ENCODE assay signal across 24 mouse cellular contexts in the genomic region with DNA sequence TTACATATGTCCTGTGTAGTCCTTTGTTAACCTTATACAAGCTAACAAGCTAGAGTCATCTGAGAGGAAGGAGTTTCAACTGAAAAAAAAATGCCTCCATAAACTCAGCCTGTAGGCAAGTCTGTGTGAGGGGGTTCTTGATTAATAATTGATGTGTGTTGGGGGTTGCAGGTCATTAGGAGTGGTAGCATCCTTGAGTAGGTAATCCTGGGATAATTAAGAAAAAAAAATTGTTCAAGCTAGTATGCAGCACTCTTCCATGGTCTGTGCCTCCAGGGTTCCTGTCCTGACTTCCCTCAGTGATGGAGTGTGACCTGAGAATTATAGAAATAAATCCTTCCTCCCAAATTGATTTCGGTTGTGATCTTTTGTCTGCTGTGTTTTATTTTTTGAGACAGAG. TPM values are rescaled to one million over a fixed set of nuclear protein-coding genes. Genes with fewer than 3 reads are reported as not detected.
"Had no signal": no experiment of that assay in that cellular context is flagged by ENCODE, and none has a peak within 500 bp of the region (broad histone marks: within the 10 kb centered on the region; RNA-seq: fewer than 3 reads in every experiment).

No protein-coding gene starts in this region.

- H3K4me2 ChIP-seq: liver, embryonic 12.5 days; lung, embryonic 14.5 days; neural tube, embryonic 12.5 days had no signal

- H3K27me3 ChIP-seq: liver, embryonic 12.5 days; neural tube, embryonic 12.5 days had no signal

- H3K4me1 ChIP-seq: liver, embryonic 12.5 days; neural tube, embryonic 12.5 days had no signal

- ATAC-seq: liver, embryonic 12.5 days had no signal

- H3K9ac ChIP-seq: liver, embryonic 12.5 days; liver, embryonic 14.5 days; lung, embryonic 14.5 days; neural tube, embryonic 12.5 days had no signal

- H3K36me3 ChIP-seq: liver, embryonic 12.5 days; neural tube, embryonic 12.5 days had no signal

- H3K4me3 ChIP-seq: liver, embryonic 12.5 days; neural tube, embryonic 12.5 days had no signal

- H3K9me3 ChIP-seq: liver, embryonic 12.5 days; neural tube, embryonic 12.5 days had no signal

- DNase-seq: lung, adult 18-20 months; lung, postnatal 10 days; lung, postnatal 4 days; retina, postnatal 1 day; right cerebral cortex, adult 18-20 months; right cerebral cortex, postnatal 25 days; right cerebral cortex, postnatal 4 days; spleen, adult 18-20 months; thymus, adult 18-20 months; thymus, postnatal 14 days; thymus, postnatal 36 days had no signal

- H3K27ac ChIP-seq: liver, embryonic 12.5 days; liver, embryonic 14.5 days; neural tube, embryonic 12.5 days had no signal

RNA-seq across cellular contexts. Expression of a gene that starts 52.0 kb away (rescaled TPM):
- total RNA-seq: liver, adult 2 months; megakaryocyte, adult 5-6 weeks; megakaryocyte-erythroid progenitor cell, adult 5-6 weeks; neutrophil, adult 5-6 weeks had no signal
- polyA plus RNA-seq: liver, adult 2 months; liver, embryonic 12.5 days; liver, embryonic 14.5 days; liver, embryonic 16.5 days; lung, embryonic 16.5 days; neural tube, embryonic 12.5 days; small intestine, adult 2 months; stomach, embryonic 14.5 days; thymus, postnatal 0 days had no signal
